Mouse (Mus musculus) kidney, embryonic 16.5 days (tissue): ENCODE measurements around the gene Itch. TPM values are rescaled to one million over a fixed set of nuclear protein-coding genes. Genes with fewer than 3 reads are reported as not detected.

ENCODE experiments used
- ATAC-seq: fragments of 200-750 bp; cut with Nextera tagmentation; 2 replicates; pipeline ENCODE4 v1.8.0; 2017; ENCODE audit warnings: moderate TSS enrichment; ENCODE audit not compliant: low FRiP score, low TSS enrichment
- H3K27ac ChIP-seq: fragments of 300-500 bp; sonication (generic); 2 replicates; pipeline ENCODE4 v1.5.1; 2014; ENCODE audit warnings: low read length
- H3K27me3 ChIP-seq: fragments of 300-500 bp; sonication (generic); 2 replicates; pipeline ENCODE4 v1.6.1; 2014; ENCODE audit warnings: low read length, control low read depth, mixed read lengths; ENCODE audit not compliant: insufficient read depth
- H3K36me3 ChIP-seq: fragments of 300-500 bp; sonication (generic); 2 replicates; pipeline ENCODE4 v1.6.1; 2014; ENCODE audit warnings: low read length, control low read depth, mixed read lengths; ENCODE audit not compliant: insufficient read depth
- H3K4me1 ChIP-seq: fragments of 300-500 bp; sonication (generic); 2 replicates; pipeline ENCODE4 v1.6.1; 2014; ENCODE audit warnings: low read length, control low read depth, mixed read lengths; ENCODE audit not compliant: insufficient read depth
- H3K4me2 ChIP-seq: fragments of 300-500 bp; sonication (generic); replicated peaks from 2 replicates; pipeline ENCODE4 v1.6.1; 2014; ENCODE audit warnings: low read depth, low read length
- H3K4me3 ChIP-seq: fragments of 300-500 bp; sonication (generic); 2 replicates; pipeline ENCODE4 v1.5.1; 2014; ENCODE audit warnings: mild to moderate bottlenecking, low read length
- H3K9ac ChIP-seq: fragments of 300-500 bp; sonication (generic); replicated peaks from 2 replicates; pipeline ENCODE4 v1.6.1; 2014; ENCODE audit warnings: low read length
- H3K9me3 ChIP-seq: fragments of 300-500 bp; sonication (generic); 2 replicates; pipeline ENCODE4 v1.6.1; 2016; ENCODE audit warnings: low read length, control low read depth
- WGBS: fragments of 180-500 bp; shearing (Covaris S2); extraction: QIAGEN DNeasy Blood & Tissue Kit; methylation state at CpG from one replicate; pipeline ENCODE4 v1.1.7; 2014; 5-methylcytosine and 5-hydroxymethylcytosine counted together
- polyA plus RNA-seq: library from polyadenylated mRNA; unstranded; fragments of >200 nt; fragmentation: Nextera tagmentation; extraction: Ambion mirVana; gene quantifications from 2 replicates; pipeline ENCODE4 v1.2.1, GENCODE M21; 2015

The Itch gene
- polyA plus RNA-seq, 1 experiment from 2014 or later = 55.2 TPM

DNA sequence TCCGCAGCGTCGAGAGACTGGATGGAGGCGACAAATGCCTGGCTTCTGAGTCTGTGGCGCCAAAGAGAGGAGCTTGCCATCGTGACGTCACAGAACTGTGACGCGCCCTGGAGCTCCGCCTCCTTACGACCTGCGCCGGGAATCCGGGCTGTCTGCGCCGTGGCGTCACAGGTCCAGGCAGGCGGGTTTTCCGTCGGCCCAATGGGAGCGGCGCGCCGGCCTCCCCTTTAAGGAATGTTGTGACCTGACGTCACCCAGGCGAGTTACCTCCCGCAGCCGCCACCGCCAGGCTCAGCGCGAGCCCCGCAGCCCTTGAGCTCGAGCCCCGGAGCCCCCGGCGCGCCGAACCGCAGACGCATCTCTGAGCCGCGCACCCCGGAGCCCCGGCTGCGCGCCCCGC is 142.9 kb downstream of the Itch start, which contains the start of gene Map1lc3a:
Map1lc3a (plus strand) TSS at position 103 of the 400 bp plus-strand sequence.
- 1% methylated on average over 45 of the region's 47 CpGs for WGBS

More for the DNA sequence above, 142.9 kb downstream of the Itch start, which contains the start of gene Map1lc3a:
- peak within 1 kb of the TSS; percentile 94 for H3K9ac ChIP-seq
- H3K9me3 ChIP-seq = no peaks in the 10 kb centered on the region
- H3K4me1 ChIP-seq = peaks cover 10% of the 10 kb centered on the region
- 0 out of 2 replicates have a peak, but pooled peaks cover 3% of the 10 kb centered on the region for H3K36me3 ChIP-seq
- peak within 1 kb of the TSS; percentile 86 for H3K4me3 ChIP-seq
- peak; percentile 93 for ATAC-seq
- peak within 1 kb of the TSS; percentile 87 for H3K27ac ChIP-seq
- no peaks in the 10 kb centered on the region for H3K27me3 ChIP-seq
- peak within 1 kb of the TSS; percentile 72 for H3K4me2 ChIP-seq

Other genes with a start within 250 kb of the Itch start
- gene Eif2s2, start 240.6 kb upstream of the Itch start, polyA plus RNA-seq = 70.9 and 78.3 TPM in 2 replicates
- gene Gm14226, start 115.2 kb upstream of the Itch start, polyA plus RNA-seq = 1.9 and 2.1 TPM in 2 replicates
- gene Ahcy, start 59.0 kb upstream of the Itch start, polyA plus RNA-seq = 79.2 and 82.7 TPM in 2 replicates
- 391 and 404 TPM in 2 replicates for gene Dynlrb1, start 103.0 kb downstream of the Itch start, polyA plus RNA-seq
- 156 and 165 TPM in 2 replicates for gene Map1lc3a, start 142.8 kb downstream of the Itch start, polyA plus RNA-seq
- 65.0 and 72.5 TPM in 2 replicates for gene Pigu, start 223.9 kb downstream of the Itch start, polyA plus RNA-seq
- 28.5 and 36.9 TPM in 2 replicates for gene Trp53inp2, start 247.6 kb downstream of the Itch start, polyA plus RNA-seq